Mouse (Mus musculus) hindbrain, postnatal 0 days (tissue): ENCODE results near the gene Cd247. TPM values are rescaled to one million over a fixed set of nuclear protein-coding genes. Genes with fewer than 3 reads are reported as not detected.

Source experiments
- ATAC-seq: fragments of 200-750 bp; cut with Nextera tagmentation; 2 replicates; pipeline ENCODE4 v1.8.0; 2017; ENCODE audit warnings: mild to moderate bottlenecking, moderate TSS enrichment, moderate library complexity
- DNase-seq: peaks from one replicate; pipeline ENCODE4 v3.0.0-alpha.2; 2015; ENCODE audit warnings: low spot score
- H3K27ac ChIP-seq: fragments of 300-500 bp; sonication (generic); 2 replicates; pipeline ENCODE4 v1.5.1; 2014; ENCODE audit warnings: mild to moderate bottlenecking
- H3K27me3 ChIP-seq: fragments of 300-500 bp; sonication (generic); 2 replicates; pipeline ENCODE4 v1.6.1; 2014; ENCODE audit warnings: low read length, mixed read lengths; ENCODE audit not compliant: insufficient read depth
- H3K36me3 ChIP-seq: fragments of 300-500 bp; sonication (generic); 2 replicates; pipeline ENCODE4 v1.6.1; 2014; ENCODE audit warnings: low read length, mixed read lengths; ENCODE audit not compliant: insufficient read depth
- H3K4me1 ChIP-seq: fragments of 300-500 bp; sonication (generic); 2 replicates; pipeline ENCODE4 v1.6.1; 2014; ENCODE audit warnings: antibody characterized with exemption, low read length, mixed read lengths; ENCODE audit not compliant: insufficient read depth
- H3K4me2 ChIP-seq: fragments of 300-500 bp; sonication (generic); 2 replicates; pipeline ENCODE4 v1.6.1; 2014; ENCODE audit warnings: low read depth, mild to moderate bottlenecking, low read length, moderate library complexity, mixed read lengths
- H3K4me3 ChIP-seq: fragments of 300-500 bp; sonication (generic); 2 replicates; pipeline ENCODE4 v1.5.1; 2014; ENCODE audit warnings: low read length
- H3K9ac ChIP-seq: fragments of 300-500 bp; sonication (generic); replicated peaks from 2 replicates; pipeline ENCODE4 v1.6.1; 2014; ENCODE audit warnings: mild to moderate bottlenecking, low read length, moderate library complexity, mixed read lengths
- H3K9me3 ChIP-seq: fragments of 300-500 bp; sonication (generic); 2 replicates; pipeline ENCODE4 v1.6.1; 2016; ENCODE audit warnings: low read length, mixed read lengths
- CTCF ChIP-seq: IDR thresholded peaks from 2 replicates; pipeline ENCODE4 v1.5.1; 2016; ENCODE audit warnings: antibody characterized with exemption, control low read depth, low read depth
- WGBS: fragments of 180-500 bp; shearing (Covaris S2); extraction: QIAGEN DNeasy Blood & Tissue Kit; methylation state at CpG from one replicate; pipeline ENCODE4 v1.1.7; 2014; 5-methylcytosine and 5-hydroxymethylcytosine counted together
- polyA plus RNA-seq: library from polyadenylated mRNA; unstranded; fragments of >200 nt; fragmentation: Nextera tagmentation; extraction: Ambion mirVana; gene quantifications from 2 replicates; pipeline ENCODE4 v1.2.1, GENCODE M21; 2015
- total RNA-seq: library from RNA; depleted of rRNA; stranded (reverse); fragments of >200 nt; gene quantifications from 2 replicates; pipeline ENCODE4 v1.2.3, GENCODE M21; 2014

The Cd247 gene
- total and polyA plus RNA-seq, 2 experiments from 2014 or later = 0.39 TPM; not detected in 1

DNA sequence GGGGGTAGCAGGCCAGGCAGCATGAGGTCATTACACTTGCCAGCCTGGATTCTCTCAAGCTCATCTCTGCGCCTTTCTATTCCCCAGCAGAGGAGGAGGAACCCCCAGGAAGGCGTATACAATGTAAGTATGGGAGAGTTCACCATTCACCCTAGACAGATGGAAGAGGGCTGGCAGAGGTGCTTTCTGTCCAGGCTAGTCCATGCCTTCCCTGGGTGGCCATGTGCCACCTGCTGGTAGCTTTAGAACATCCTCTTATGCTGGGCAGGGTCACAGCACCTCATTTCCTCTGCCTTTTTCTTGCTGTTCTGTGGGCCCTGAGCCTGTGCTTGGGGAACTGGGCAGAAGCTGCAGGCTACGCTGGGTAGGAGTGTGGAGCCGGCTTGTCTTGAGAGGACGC is 69.9 kb downstream of the Cd247 start:
- Histone ChIP-seq H3K27me3 (no peaks in the 10 kb centered on the region), H3K9me3 (no peaks in the 10 kb centered on the region), H3K9ac (no peak overlapping the region), H3K36me3 (no peaks in the 10 kb centered on the region), H3K4me3 (no peak overlapping the region), H3K27ac (no peak overlapping the region), H3K4me1 (peaks cover 3% of the 10 kb centered on the region; the same call in 1 of the 2 replicates), H3K4me2 (no peak overlapping the region)
- ATAC-seq (no peak), DNase-seq (peak; percentile 34)
- TF ChIP-seq CTCF = peak; percentile 51
- WGBS = 81% methylated on average over 5 of the region's 5 CpGs

DNA sequence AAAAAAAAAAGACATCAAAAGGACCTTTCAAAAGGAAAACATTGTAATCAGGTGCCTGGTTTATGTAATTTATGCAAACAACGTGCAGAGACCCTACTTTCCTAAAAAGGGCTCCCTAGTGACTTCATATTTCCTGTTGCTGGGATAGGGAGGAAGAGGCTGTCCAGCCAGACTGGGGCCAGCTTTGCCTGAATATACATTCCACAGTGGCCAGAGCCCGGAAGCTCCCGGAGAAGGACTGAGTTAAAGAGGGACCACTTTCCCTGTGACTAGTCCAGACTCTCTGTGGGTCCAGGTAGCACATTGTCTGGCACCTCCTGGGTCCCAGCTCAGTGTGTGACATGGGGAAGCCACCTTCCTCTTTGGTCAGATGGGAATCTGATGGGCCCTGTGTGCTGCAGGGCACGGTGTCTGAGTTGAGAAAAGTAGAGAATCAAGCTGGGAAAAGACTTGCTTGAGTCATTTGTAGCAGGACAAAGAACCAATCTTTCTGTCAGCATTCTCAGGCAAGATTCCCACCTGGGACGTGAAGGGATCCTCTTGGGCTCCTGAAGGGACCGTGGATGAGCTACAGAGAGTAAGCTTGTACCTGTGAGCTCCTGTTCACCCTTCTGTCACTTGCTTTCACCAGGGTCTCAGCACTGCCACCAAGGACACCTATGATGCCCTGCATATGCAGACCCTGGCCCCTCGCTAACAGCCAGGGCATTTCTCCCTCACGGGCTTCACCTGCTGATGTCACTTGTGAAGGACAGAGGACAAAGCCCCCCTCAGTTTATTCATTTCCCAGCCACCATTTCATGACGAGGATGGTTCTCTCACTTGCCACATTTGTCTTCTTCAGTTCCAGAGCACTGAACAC is 72.1 kb downstream of the Cd247 start:
- Histone ChIP-seq H3K4me3 (no peak overlapping the region), H3K27me3 (no peaks in the 10 kb centered on the region), H3K9me3 (no peaks in the 10 kb centered on the region), H3K27ac (0 out of 2 replicates have a peak overlapping the region, but pooled peaks have one; percentile 4), H3K36me3 (0 out of 2 replicates have a peak, but pooled peaks cover 5% of the 10 kb centered on the region), H3K4me2 (no peak overlapping the region), H3K9ac (no peak overlapping the region), H3K4me1 (peaks cover 3% of the 10 kb centered on the region; the same call in 1 of the 2 replicates)
- TF ChIP-seq CTCF = no peak
- no peak for ATAC-seq
- WGBS = 73% methylated on average over 9 of the region's 9 CpGs
- DNase-seq = no peak

DNA sequence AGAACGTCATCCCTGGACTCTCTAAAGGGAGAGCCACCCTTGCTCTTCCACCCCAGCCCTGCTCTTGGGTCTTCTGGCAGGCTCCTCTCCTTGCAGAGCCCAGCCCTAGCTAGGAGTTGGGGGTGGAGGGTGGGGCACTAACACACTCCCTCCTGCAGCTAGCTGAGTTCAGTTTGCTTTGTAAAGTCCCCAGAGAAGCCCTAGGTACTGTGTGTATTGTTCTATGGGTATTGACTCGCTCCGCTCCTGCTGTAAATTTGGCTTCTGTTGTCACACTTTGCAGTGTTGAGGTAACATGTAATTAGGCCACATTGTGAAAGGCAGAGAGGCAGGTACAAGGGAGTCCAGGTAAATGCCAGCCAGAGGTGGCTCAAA is 72.7 kb downstream of the Cd247 start:
- Histone ChIP-seq H3K4me1 (peaks cover 3% of the 10 kb centered on the region; the same call in 1 of the 2 replicates), H3K9ac (no peak overlapping the region), H3K36me3 (0 out of 2 replicates have a peak, but pooled peaks cover 5% of the 10 kb centered on the region), H3K27ac (no peak overlapping the region), H3K4me2 (no peak overlapping the region), H3K27me3 (no peaks in the 10 kb centered on the region), H3K4me3 (no peak overlapping the region), H3K9me3 (no peaks in the 10 kb centered on the region)
- no peak for TF ChIP-seq CTCF
- no peak for DNase-seq
- 63% methylated on average over 3 of the region's 3 CpGs for WGBS
- ATAC-seq = no peak

GRCm38 (mm10) chr1:165862059-165862458 is 73.6 kb downstream of the Cd247 start:
- Histone ChIP-seq H3K9ac (no peak overlapping the region), H3K27ac (no peak overlapping the region), H3K4me2 (no peak overlapping the region), H3K36me3 (0 out of 2 replicates have a peak, but pooled peaks cover 5% of the 10 kb centered on the region), H3K4me1 (peaks cover 3% of the 10 kb centered on the region; the same call in 1 of the 2 replicates), H3K9me3 (no peaks in the 10 kb centered on the region), H3K27me3 (no peaks in the 10 kb centered on the region), H3K4me3 (no peak overlapping the region)
- no peak for DNase-seq
- 34% methylated on average over 7 of the region's 7 CpGs for WGBS
- peak; percentile 27; the same call in 1 of the 2 replicates for ATAC-seq
- no peak for TF ChIP-seq CTCF

DNA sequence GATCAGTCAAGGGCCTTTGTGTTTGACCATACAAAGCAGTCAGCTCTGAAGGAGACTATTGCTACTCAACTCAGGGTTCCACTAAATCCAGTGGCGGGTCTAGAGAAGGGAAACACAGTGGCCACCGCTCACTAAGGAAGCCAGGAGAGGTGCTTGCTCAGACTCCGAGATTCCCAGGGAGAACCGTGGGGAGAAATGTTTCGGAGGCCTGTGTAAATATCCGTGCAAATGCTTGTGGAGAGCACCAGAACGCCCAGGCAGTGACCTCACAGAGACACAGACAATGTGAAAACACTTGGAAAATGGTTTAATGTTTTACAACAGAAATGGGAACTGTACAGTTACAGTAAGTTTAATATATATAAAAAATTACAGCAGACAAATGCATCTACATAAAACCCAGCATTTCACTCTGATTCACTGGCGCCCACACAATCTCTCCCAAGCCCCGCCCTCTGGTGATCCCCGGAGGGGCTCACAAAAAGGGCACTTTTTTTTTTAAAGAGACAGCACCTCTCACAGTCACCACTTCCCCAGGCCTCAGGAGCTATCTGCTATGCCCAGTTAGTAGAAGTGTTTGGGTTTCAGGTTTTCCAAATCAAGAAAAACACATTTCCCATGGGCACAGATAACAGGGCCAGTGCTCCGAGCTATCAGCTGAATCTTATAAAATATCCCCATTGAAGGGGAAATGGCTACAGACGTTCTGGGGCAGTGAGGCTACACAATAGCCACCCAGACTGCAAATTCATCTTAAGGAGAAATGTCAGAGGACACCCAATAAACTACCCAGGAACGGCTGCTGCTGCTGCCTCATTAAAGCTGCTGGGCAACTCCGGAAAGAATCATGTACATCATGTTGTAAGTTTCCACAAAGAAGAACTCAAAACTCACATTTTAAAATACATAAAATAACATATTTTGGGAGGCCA is 76.6 kb downstream of the Cd247 start:
- TF ChIP-seq CTCF = no peak
- Histone ChIP-seq H3K4me3 (no peak overlapping the region), H3K9ac (no peak overlapping the region), H3K4me2 (no peak overlapping the region), H3K4me1 (peaks cover 3% of the 10 kb centered on the region; the same call in 1 of the 2 replicates), H3K9me3 (no peaks in the 10 kb centered on the region), H3K36me3 (peaks cover 9% of the 10 kb centered on the region; the same call in 1 of the 2 replicates), H3K27me3 (no peaks in the 10 kb centered on the region), H3K27ac (no peak overlapping the region)
- WGBS = 48% methylated on average over 14 of the region's 14 CpGs
- DNase-seq (no peak), ATAC-seq (no peak)

DNA sequence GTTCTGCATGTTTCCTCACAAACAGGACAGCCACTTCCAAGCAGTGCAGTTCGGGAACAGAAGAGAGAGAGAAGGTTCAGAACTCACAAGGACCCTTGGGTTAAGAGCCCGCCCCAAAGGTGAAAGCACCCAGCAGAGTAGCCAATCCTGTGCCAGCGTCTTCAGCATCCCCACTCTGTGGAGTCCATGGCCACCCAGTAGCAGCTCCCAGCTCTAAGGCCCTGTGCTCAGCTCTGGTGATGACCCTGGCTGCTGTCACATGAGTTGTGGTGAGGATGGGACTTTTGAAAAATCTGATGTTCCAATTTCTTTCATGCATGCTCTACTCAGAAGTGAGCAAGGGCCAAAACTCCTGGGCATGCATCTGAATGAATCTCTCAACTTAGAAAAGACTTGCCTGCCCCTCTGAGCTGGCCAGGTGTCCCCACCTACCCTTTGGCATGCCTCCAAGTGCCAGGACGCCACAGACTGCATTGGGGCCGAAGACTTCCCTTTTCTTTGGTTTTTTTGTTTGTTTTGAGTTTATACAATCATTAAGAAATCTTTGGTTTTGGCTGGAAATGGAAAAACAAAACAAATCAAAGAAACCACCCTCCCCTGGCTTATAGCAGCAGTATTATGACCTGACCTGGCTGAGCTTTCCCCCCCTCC is 78.3 kb downstream of the Cd247 start:
- DNase-seq = no peak
- no peaks in the 10 kb centered on the region for H3K27me3 ChIP-seq
- no peak overlapping the region for H3K4me3 ChIP-seq
- H3K36me3 ChIP-seq = peaks cover 9% of the 10 kb centered on the region; the same call in 1 of the 2 replicates
- TF ChIP-seq CTCF = no peak
- H3K9me3 ChIP-seq = no peaks in the 10 kb centered on the region
- no peak overlapping the region for H3K9ac ChIP-seq
- peaks cover 3% of the 10 kb centered on the region; the same call in 1 of the 2 replicates for H3K4me1 ChIP-seq
- H3K27ac ChIP-seq = no peak overlapping the region
- no peak for ATAC-seq
- WGBS = 71% methylated on average over 5 of the region's 5 CpGs
- no peak overlapping the region for H3K4me2 ChIP-seq
